Mouse (Mus musculus): ENCODE measurements around the gene Mrpl43.

Gene Mrpl43

DNA sequence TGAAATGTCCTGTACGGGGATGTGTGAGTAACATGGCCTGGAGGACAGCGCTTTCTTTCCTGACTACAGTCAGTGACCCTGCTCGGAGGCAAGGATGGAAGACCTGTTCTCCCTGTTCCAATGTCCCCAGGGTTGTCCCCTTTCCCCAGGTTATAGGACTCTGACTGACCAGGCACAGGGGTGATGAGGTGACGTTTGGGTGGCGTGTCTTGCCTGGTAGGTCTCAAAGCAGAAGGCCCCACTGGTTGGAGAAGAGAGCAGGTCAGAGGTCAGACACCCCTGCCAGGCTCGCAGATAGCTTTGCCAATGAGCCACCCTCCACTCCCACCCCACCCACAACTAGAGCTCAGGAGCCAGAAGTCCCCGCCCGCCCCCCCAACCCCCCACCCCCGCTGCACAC lies 23.3 kb upstream of the Mrpl43 start:
- DNase-seq (ENCODE audit: low spot score in 2 of 2): no peak

DNA sequence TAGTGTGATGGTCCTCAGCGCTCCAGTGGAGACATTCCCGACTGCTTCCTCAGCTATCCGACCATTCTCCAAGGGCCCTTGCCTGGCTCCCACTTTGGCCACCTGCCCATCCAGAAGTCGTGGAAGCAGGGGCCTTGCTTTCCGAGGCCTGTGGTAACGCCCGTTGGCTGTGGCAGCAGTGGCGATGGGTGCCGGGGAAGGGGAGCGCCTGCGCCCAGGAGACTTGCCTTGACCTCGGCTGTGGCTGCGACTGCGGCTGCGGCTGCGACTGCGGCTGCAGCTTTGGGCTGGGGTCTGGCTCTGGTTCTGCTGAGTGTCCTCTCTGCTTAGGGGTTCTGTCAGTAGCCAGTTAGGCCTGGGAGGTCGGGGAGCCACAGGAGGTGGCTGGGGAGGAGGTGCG lies 22.5 kb upstream of the Mrpl43 start:
- DNase-seq (ENCODE audit: low spot score in 2 of 2): no peak

DNA sequence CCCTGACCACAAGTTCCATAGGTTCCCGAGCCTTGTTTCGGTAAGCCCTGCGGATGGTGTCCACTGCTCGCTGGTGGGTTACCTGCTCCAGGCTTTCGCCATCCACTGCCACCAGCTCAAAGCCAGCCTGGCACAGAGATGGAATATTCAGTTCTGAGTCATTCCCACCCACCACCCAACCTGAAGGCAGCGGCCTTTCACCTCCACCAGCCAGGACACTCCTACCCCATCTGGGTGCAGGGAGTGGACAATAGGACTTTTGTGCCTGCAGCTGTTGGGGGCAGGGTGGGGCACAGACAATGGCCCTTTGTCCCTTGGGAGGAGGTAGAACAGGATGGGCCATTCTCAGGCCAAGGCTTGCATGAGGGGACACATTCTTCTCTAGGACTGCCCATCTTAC lies 21.6 kb upstream of the Mrpl43 start:
- DNase-seq (ENCODE audit: low spot score in 2 of 2): peak in 1 of 2 experiments; percentile 39

DNA sequence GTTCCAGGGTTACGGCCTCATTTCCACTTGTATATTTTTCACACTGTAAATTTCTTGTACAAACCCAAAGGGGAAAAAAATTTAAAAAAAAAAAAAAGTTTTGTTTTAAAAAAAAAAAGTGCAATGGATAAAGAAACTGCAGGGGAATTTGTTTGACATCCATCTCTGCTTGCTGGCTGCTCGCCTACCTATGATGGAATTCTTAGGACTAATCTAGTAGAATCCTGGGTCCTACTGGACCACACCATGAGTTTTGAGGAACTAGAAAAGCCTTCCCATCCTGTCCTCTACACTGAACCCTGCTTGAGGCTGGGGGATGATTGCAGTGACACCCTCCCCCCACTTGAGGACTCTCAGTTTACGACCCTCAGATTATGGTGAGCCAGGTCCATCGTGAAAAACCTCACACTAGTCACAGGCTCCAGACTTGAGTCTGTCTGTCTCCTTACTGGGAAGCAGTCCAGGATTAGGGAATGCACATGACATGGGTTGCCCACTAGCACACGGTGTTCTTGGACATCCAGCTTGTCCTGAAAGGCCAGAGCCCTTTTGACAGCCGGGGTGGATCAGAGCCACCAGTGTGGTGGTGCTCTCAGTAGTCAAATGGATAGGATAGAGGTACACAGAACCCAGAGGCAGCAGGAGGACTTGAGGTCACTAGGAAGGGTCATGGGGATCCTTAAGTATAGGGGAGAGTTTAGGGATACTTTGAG lies 20.9 kb upstream of the Mrpl43 start:
- peak in 1 of 2 experiments; percentile 41 for DNase-seq (ENCODE audit: low spot score in 2 of 2)

DNA sequence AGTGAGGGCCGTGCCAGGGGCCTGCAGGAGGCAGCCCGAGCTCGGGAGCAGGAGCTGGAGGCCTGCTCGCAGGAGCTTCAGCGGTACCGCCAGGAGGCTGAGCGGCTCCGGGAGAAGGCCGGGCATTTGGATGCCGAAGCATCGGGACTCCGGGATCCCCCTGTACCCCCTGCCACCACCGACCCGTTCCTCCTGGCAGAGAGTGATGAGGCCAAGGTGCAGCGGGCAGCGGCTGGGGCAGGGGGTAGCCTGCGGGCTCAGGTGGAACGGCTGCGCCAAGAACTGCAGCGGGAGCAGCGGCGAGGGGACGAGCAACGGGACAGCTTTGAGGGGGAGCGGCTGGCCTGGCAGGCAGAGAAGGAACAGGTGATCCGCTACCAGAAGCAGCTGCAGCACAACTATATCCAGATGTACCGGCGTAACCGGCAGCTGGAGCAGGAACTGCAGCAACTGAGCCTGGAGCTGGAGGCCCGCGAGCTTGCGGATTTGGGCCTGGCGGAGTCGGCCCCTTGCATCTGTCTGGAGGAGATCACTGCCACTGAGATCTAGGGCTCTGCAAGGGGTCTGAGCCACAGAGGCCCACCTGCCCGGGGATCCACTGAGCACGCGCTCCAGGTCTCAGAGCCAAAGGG lies 19.8 kb upstream of the Mrpl43 start:
- DNase-seq (ENCODE audit: low spot score in 2 of 2): no peak

DNA sequence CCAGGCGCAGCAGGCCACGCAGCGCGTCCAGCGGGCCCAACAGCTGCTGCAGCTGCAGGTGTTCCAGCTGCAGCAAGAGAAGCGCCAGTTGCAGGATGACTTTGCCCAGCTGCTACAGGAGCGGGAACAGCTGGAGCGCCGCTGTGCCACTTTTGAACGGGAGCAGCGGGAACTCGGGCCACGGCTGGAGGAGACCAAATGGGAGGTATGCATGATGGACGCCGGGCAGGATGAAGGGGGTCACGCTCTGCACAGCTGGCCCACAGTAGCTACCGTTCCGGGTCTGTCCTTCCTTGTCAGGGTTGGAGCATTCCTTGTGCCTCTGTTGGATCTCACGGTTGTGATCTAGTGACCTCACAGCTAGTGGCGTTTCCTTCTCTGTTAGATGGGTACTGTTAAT lies 18.5 kb upstream of the Mrpl43 start:
- DNase-seq (ENCODE audit: low spot score in 2 of 2): no peak

DNA sequence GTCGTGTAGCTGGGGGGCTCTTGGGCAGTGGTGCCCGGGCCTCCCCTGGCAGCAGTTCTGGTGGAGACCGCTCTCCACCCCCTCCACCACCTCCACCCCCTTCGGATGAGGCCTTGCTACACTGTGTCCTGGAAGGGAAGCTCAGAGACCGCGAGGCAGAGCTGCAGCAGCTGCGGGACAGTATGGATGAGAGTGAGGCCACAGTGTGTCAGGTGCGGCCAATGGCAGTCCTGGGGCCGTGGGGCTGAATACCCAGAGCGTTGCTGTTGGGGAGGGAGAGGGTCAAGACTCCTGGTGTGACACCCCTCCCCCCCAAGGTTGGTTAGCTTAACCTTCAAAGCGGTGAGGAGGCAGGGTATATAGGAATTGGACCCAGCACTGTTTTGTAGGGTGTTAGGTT lies 17.8 kb upstream of the Mrpl43 start:
- peak in 1 of 2 experiments; percentile 12 for DNase-seq (ENCODE audit: low spot score in 2 of 2)

DNA sequence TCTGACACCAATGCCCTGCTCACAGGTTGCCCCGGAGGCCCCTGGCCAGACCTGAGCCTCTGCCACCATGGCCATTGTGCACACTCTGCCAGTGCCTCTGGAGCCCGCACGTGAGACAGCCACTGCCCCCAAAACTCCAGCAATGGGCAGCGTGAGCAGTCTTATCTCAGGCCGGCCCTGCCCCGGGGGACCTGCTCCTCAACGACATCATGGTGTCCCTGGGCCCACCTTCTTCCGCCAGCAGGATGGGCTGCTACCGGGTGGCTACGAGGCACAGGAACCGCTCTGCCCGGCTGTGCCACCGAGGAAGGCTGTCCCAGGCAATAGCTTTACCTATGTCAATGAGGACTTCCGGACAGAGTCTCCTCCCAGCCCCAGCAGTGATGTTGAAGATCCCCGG lies 15.1 kb upstream of the Mrpl43 start:
- DNase-seq (ENCODE audit: low spot score in 2 of 2): peak in 1 of 2 experiments; percentile 19

DNA sequence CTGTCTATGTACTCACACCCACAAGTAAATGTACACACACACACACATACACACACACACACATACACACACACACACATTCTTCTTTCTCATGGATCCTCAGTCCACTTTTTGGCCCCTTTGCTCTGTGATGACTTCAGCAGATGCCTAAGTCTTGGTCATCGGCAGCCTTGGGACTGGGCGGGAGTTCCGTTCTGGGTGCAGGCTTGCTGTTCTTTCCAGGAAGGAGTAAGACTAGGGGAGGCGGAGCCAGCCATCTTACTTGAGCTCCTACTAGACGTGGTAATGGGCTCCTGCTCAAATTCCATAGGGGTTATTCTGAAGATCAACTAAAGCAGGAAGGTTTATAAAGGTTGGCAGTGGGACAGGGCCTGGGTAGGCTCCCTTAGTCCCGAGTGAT lies 14.1 kb upstream of the Mrpl43 start:
- peak; percentile 87 to 88 for DNase-seq (ENCODE audit: low spot score in 2 of 2)

DNA sequence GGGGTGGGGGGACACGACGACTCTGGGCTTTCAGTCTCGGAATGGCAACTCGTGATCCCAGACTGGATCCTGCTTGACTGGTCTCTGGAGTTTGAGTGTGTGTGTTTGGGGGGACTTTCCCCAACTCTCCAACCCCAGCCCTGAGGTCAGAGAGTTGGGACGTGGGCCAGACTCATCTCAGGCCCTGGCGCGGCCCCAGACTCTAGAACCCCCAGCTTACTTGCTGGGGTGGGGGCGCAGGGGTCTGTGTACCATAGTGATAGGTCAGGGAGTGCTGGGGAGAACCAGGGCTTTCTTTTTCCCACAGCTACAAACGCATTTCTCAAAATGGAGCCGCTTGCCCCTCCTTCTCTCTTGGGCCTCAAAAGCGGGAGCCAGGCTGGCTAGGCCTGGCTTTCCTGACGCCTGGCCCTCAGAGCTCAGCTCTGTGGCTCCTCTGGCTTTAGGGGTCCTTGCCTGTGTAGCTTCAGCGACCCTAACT lies 12.1 kb upstream of the Mrpl43 start:
- peak; percentile 56 to 59 for DNase-seq (ENCODE audit: low spot score in 2 of 2)

DNA sequence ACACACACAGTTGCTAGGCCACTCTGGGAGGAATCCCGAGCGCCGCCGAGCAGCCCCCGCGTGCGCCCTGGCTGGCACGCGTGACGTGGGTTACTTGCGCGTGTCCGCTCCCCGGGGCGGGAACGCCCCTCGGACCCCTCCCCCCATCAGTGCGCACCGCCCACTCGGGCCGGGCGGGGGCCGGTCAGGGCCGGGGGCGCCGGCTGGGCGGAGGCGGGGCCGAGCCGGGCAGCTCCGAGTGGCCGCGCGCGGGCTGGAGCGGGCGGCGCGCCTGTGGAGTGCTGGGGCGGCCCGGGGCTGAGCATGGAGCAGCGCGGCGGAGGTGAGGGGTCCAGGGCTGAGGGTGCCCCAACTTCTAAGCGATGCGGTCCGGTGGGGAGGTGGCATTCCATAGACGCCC lies 11.7 kb upstream of the Mrpl43 start:
- DNase-seq (ENCODE audit: low spot score in 2 of 2): peak; percentile 91

DNA sequence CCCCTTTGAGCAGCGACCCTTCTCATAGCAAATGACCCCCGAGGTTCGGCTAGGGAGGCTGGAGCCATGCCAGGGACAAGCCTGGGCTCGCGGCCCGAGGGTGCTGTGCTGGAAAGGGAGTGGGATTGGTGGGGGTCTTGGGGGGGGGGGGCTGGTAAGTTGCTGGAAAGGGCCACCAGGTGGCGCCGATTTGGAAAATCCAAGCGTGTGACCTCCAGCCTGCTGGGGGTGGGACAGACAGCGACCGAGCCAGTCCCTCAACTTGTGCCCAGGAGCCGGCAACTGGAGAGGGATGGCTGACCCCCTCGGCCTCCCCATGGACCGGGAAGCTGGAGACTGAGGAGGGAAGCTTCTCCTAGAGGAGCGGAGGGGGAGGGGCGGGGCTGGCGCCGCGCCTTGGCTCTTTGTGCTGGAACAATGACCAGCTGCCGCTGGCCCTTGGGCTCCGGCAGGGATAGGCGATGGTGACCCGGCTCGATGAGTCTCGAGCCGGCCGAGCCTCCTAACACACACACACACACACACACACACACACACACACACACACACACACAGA lies 11.1 kb upstream of the Mrpl43 start:
- peak; percentile 91 for DNase-seq (ENCODE audit: low spot score in 2 of 2)

DNA sequence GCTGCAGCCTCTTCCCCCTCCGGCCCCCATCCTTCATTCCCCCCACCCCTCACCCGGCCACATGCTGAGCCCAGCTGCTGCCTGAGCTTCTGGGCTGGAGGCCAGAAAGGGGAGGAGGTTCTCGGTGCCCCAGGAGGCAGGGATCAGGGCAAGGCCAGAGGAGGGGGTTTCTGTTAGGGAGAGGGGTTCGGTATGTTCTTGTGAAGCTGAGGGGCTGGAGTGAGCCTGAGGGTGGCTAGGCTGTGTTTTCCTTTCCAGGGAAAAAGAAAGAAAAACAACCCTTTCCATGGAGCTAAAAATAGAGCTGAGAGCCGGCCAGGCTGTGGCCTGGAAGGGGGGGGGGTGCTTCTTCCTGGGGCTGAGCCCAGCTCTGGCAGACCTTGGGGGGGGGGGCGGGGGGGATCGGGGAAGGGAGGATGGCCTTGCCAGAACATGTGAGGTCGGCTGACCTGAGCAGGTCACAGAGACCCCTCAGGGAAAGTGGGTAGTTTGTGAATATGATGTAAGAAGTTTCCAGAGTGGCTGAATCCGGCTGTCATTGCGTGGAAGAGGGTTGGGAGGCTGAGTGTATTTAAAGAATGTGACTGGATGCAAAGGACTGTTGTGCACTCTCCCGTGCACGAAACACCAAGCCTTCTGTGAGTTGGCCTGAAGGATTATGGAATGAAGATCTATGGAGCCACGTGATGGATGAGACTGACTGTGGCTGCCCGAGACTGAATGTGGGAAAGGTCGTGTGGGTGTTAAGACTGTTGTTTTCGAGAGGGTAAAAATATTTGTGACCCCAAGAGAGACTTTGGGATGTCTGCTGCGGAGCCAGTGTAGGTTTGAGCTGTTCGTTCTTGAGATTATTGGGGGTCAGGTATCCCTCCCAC lies 10.3 kb upstream of the Mrpl43 start:
- peak; percentile 87 for DNase-seq (ENCODE audit: low spot score in 2 of 2)

DNA sequence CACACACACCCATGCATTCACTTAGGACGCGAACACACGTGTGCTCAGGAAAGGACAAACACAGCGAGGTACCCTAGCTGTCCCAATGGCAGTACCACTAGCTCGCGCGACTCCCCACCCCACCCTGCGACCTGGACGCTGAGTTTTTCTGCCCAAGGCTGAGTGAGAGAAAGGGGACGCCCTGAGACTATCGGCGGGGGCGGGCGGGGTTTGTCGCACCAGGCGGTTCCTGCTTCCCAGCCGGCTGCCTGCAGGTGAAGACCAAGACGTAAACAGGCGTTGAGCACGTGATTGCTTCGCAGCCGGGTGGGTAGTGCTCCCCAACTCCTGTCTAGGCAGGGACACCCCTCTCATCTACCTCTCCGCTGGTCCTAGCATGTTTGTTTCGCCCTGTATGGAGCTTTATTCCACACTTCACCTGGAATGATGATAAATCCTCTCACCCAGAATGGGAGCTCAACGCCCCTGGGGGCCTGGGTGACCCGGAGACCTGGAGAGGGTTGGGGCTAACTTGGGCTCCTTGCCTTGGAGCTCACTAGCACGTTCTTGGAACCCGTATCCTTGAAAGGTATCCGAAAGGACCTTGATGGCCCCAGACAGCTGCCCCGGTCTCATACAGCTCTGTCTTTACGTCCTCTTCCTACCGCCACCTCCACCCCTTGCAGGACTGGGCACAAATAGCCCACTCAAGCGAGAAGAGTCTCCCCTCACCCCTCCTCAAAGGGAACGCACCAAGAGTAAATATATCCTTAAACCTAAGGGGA lies 9.5 kb upstream of the Mrpl43 start:
- peak; percentile 65 to 67 for DNase-seq (ENCODE audit: low spot score in 2 of 2)

DNA sequence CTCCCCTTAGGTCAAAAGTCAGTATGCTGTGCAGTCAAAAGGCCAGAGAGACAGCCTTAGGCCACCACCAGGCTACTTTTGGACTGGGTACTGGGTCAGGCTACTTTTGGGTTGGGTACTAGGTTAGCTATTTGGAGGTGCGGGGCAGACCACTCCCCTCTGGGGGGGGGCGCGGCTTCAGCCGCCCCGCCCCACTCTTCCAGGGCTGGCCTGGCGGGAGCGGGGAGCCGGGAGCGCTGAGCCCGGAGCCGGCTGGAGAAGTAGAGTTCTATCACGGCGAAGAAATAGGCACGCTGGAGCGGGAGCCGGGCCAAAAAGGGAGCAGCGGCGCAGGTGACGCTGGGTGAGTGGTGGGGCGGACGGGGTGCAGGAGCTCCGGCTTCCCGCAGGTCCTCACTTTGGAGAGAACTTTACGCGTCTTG lies 8.8 kb upstream of the Mrpl43 start:
- DNase-seq (ENCODE audit: low spot score in 2 of 2): peak; percentile 65 to 68

DNA sequence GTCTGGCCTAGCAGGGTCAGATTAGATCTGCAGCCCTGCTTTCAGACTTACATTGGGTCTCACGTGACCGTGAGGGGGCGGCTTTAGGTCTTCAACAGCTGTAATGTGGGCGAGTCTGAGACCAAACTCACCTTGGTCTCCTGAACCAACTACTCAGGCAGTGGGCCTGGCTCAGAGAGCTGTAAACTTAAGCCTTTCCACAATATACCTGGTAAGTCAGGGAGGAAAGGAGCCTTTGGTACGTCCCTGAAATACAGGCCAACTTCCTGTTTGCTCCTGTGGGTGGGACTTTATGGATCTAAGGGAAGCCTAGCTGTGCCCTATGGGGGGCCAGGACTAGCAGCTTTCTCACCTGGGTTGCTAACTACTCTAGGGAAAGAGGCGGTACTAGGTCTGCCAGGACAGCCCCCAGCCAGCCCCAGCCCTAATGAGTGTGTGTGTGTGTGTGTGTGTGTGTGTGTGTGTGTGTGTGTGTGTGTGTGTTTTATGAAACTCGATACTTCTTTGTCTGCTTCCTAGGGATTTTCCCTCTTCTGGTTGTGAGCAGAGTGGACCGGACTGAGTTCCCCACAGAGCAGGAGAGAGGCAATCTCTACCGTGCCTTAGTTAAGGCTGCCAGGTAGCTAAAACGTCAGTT lies 8.2 kb upstream of the Mrpl43 start, which contains the start of gene Lzts2:
Lzts2 (plus strand) TSS at position 80 of the 637 bp plus-strand sequence.
- peak in 1 of 2 experiments; percentile 30 for DNase-seq (ENCODE audit: low spot score in 2 of 2)

DNA sequence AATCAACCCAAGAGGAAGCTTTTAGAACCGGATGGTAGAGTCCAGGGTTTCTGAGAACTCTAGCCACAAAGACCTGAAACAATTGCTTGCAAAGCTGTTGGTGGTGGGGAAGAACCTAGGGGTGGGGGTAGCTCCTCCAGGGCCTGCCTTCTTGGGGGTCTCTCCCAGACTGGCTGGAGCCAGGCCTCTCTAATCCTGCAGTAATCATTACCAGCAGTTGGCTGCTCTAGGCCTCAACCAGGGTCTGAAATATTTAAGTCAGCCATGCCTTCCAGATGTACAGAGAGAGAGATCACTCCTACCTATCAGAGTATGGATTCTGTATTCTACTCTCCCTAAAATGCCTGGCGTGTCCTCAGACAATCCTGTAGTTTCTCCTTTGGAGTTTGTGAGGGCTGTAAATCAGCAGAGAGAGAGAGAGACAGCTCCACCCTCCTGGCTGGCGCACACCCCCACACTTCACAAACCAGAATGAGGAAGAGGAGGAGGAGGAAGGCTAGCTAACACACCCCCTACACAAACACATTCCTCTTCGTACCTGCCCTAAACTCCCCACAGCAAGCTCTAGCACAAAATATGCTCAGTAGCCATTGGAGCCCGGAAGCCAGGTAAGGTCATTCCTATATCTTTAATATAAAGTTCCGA lies 7.5 kb upstream of the Mrpl43 start:
- no peak for DNase-seq (ENCODE audit: low spot score in 2 of 2)

DNA sequence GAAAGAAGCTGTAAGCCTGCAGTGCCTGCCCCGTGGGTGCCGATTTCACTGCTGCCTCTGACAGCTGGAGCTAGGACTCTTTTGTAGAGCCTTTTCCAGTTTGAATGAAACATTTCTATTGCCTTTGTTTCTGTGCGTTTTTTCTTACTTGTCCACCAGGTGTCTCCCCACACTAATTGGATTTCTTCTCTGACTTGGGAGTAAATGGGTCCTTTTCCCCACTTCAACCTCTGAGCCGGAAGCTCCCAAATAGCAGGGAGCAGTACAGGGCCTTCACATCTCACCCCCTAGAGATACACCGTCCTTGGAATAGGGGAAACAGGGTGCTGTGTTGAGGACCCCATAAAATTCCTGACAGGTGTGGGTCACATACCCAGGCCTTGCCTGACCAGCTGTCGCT lies 6.4 kb upstream of the Mrpl43 start:
- peak in 1 of 2 experiments; percentile 22 for DNase-seq (ENCODE audit: low spot score in 2 of 2)

DNA sequence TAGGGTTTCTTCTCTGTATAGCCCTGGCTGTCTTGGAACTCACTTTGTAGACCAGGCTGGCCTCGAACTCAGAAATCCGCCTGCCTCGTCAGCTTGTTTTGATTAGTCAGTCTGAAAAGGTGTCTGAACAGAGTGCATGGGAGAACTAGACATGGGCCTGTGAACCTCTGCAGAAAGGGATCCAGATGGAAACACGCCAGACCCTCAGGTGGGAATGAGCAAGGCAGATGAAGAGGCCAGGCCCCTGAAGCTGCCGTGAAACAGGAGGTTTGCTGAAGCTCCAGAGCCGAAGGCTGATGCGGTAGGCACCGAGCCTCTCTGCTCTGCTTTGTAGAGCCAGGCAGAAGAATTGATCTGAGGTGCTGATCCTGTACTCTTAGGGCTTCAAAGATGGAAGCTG lies 6.0 kb upstream of the Mrpl43 start:
- DNase-seq (ENCODE audit: low spot score in 2 of 2): no peak

DNA sequence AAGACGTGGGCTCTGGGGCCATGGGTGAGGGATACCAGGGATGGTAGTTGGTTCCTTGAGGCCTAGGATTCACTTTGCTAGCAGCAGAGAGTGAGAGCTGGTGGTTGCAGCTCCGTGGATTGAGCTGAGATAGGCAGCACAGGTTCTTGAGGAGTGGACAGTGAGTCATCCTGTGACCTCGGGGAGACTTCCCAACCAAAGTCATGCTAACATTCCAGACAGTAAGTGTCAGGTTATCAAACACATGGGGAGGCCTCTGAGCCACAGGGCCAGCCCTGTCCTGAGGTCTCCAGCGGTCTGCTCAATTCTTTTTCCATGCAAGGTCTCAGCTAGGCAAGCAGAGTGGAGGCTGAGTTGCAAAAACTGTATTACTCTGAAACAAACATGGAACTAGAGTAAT lies 4.4 kb upstream of the Mrpl43 start:
- DNase-seq (ENCODE audit: low spot score in 2 of 2): no peak

Data from heart, adult 9 months (tissue).